Mouse (Mus musculus) urinary bladder, postnatal 25 days (tissue): Measurements from ENCODE around the gene Cit.

ENCODE experiments used
- DNase-seq: peaks from one replicate; pipeline ENCODE4 v3.0.0; 2022; ENCODE audit warnings: low spot score

Gene Cit

GRCm38 (mm10) chr5:115975672-115976071 is 130.6 kb downstream of the Cit start:
- DNase-seq, result no peak

- DNase-seq, result no peak
These were observed 131.4 kb downstream of the Cit start for GRCm38 (mm10) chr5:115976446-115976845.

- DNase-seq, result no peak
These were observed 132.2 kb downstream of the Cit start for GRCm38 (mm10) chr5:115977266-115977665.

GRCm38 (mm10) chr5:115977757-115978156 is 132.7 kb downstream of the Cit start:
- no peak for DNase-seq

GRCm38 (mm10) chr5:115978255-115978654 is 133.2 kb downstream of the Cit start:
- DNase-seq, result no peak

GRCm38 (mm10) chr5:115979134-115979696 is 134.1 kb downstream of the Cit start:
- DNase-seq, result no peak

GRCm38 (mm10) chr5:115980537-115980936 is 135.5 kb downstream of the Cit start:
- no peak for DNase-seq

- DNase-seq, result peak; percentile 49
These were observed 137.7 kb downstream of the Cit start for GRCm38 (mm10) chr5:115982671-115983373.

- no peak for DNase-seq
These were observed 139.3 kb downstream of the Cit start for GRCm38 (mm10) chr5:115984392-115984791.

GRCm38 (mm10) chr5:115985101-115985500 is 140.0 kb downstream of the Cit start:
- DNase-seq, result no peak

GRCm38 (mm10) chr5:115987284-115987683 is 142.2 kb downstream of the Cit start:
- no peak for DNase-seq

- no peak for DNase-seq
These were observed 146.6 kb downstream of the Cit start for GRCm38 (mm10) chr5:115991717-115992116.

- DNase-seq, result no peak
These were observed 149.0 kb downstream of the Cit start for GRCm38 (mm10) chr5:115994101-115994500.

GRCm38 (mm10) chr5:115997376-115997775 is 152.3 kb downstream of the Cit start:
- no peak for DNase-seq

GRCm38 (mm10) chr5:116003154-116003553 is 158.1 kb downstream of the Cit start:
- DNase-seq, result no peak

GRCm38 (mm10) chr5:116003825-116004224 is 158.7 kb downstream of the Cit start:
- no peak for DNase-seq

- no peak for DNase-seq
These were observed 159.2 kb downstream of the Cit start for GRCm38 (mm10) chr5:116004271-116004670.

GRCm38 (mm10) chr5:116006324-116007099 is 161.4 kb downstream of the Cit start:
- no peak for DNase-seq

GRCm38 (mm10) chr5:116007723-116008122 is 162.6 kb downstream of the Cit start:
- no peak for DNase-seq

- DNase-seq, result no peak
These were observed 164.2 kb downstream of the Cit start for GRCm38 (mm10) chr5:116009091-116009851.

GRCm38 (mm10) chr5:116009884-116010627 is 165.0 kb downstream of the Cit start:
- no peak for DNase-seq

- no peak for DNase-seq
These were observed 166.6 kb downstream of the Cit start for GRCm38 (mm10) chr5:116011700-116012099.
